Mouse (Mus musculus) ES-E14 (cell line): ENCODE measurements around the gene Gm10645.

Experiments
- MAFK ChIP-seq: IDR thresholded peaks from 2 replicates; pipeline ENCODE4 v1.6.1; 2014; ENCODE audit warnings: mild to moderate bottlenecking, low read depth, low read length, inconsistent platforms; ENCODE audit not compliant: insufficient read depth
- ZC3H11A ChIP-seq: IDR thresholded peaks from 2 replicates; pipeline ENCODE4 v1.6.1; 2012; ENCODE audit warnings: low read depth, mild to moderate bottlenecking, inconsistent platforms, low read length, borderline replicate concordance

DNA sequence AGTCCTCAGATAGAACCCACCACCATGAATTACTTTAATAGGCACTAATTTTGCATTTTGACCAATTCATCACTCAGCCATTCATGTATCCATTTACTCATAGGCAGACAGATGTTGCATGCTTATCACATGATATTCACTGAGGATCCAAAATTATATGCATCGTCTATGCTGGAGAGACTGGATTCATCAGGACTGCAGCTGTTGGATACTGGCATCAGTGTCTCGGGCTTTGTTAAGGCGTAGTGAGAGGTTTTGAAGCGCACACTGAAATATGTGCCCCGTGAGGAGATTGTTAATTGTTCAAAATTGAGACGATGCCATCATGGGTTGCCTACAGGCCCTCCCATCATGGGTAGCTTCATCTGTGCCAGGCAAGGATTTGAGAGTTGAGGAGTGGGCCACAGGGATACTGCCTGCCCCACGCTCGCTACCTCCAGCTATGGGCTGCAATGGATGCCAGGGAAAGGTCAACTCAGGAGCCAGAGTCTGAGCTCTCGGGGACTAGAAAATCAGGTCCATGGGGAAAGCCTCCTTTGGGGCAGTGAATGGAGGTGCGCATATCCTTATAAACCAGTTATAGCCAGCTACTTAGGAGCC is 21.5 kb upstream of the Gm10645 start:
- no peak for TF ChIP-seq MAFK
- TF ChIP-seq ZC3H11A = no peak
